Mouse (Mus musculus) forebrain, embryonic 11.5 days (tissue): ENCODE results near the gene Slc5a5. TPM values are rescaled to one million over a fixed set of nuclear protein-coding genes. Genes with fewer than 3 reads are reported as not detected.

Source experiments
- ATAC-seq: fragments of 200-750 bp; cut with Nextera tagmentation; replicated peaks from 2 replicates; pipeline ENCODE4 v1.8.0; 2017; ENCODE audit warnings: moderate TSS enrichment; ENCODE audit not compliant: low FRiP score
- DNase-seq: peaks from one replicate; pipeline ENCODE4 v3.0.0-alpha.2; 2017; ENCODE audit warnings: low spot score
- H3K27ac ChIP-seq: fragments of 300-500 bp; sonication (generic); 2 replicates; pipeline ENCODE4 v1.5.1; 2014; ENCODE audit warnings: low read depth, low read length
- H3K27me3 ChIP-seq: fragments of 300-500 bp; sonication (generic); 2 replicates; pipeline ENCODE4 v1.6.1; 2014; ENCODE audit warnings: mild to moderate bottlenecking, low read length, mixed read lengths; ENCODE audit not compliant: control insufficient read depth, insufficient read depth
- H3K36me3 ChIP-seq: fragments of 300-500 bp; sonication (generic); 2 replicates; pipeline ENCODE4 v1.6.1; 2014; ENCODE audit warnings: mild to moderate bottlenecking, low read length, moderate library complexity, mixed read lengths; ENCODE audit not compliant: control insufficient read depth, insufficient read depth
- H3K4me1 ChIP-seq: fragments of 300-500 bp; sonication (generic); replicated peaks from 2 replicates; pipeline ENCODE4 v1.6.1; 2014; ENCODE audit warnings: low read length, mixed read lengths; ENCODE audit not compliant: control insufficient read depth, insufficient read depth
- H3K4me2 ChIP-seq: fragments of 300-500 bp; sonication (generic); 2 replicates; pipeline ENCODE4 v1.6.1; 2014; ENCODE audit warnings: low read depth, mild to moderate bottlenecking, low read length, moderate library complexity, mixed read lengths; ENCODE audit not compliant: severe bottlenecking
- H3K4me3 ChIP-seq: fragments of 300-500 bp; sonication (generic); 2 replicates; pipeline ENCODE4 v1.5.1; 2014; ENCODE audit warnings: low read depth, low read length
- H3K9ac ChIP-seq: fragments of 300-500 bp; sonication (generic); 2 replicates; pipeline ENCODE4 v1.6.1; 2014; ENCODE audit warnings: low read length
- H3K9me3 ChIP-seq: fragments of 300-500 bp; sonication (generic); 2 replicates; pipeline ENCODE4 v1.6.1; 2016; ENCODE audit warnings: low read length, mixed read lengths; ENCODE audit not compliant: control insufficient read depth
- WGBS: fragments of 180-500 bp; shearing (Covaris S2); extraction: QIAGEN DNeasy Blood & Tissue Kit; methylation state at CpG from one replicate; pipeline ENCODE4 v1.1.7; 2014; 5-methylcytosine and 5-hydroxymethylcytosine counted together
- polyA plus RNA-seq: library from polyadenylated mRNA; unstranded; fragments of >200 nt; fragmentation: Nextera tagmentation; extraction: Ambion mirVana; gene quantifications from 2 replicates; pipeline ENCODE4 v1.2.1, GENCODE M21; 2014

Slc5a5 gene
- polyA plus RNA-seq, 1 experiment from 2014 or later, result 0.43 TPM

GRCm38 (mm10) chr8:70850947-70851346, 41.6 kb downstream of the Slc5a5 start:
- 85% methylated on average over 4 of the region's 4 CpGs for WGBS
- ATAC-seq, result no peak
- Histone ChIP-seq H3K9me3 (no peaks in the 10 kb centered on the region), H3K27ac (no peak overlapping the region), H3K36me3 (no peaks in the 10 kb centered on the region), H3K4me1 (no peaks in the 10 kb centered on the region), H3K9ac (no peak overlapping the region), H3K4me3 (no peak overlapping the region), H3K4me2 (no peak overlapping the region), H3K27me3 (no peaks in the 10 kb centered on the region; the same call in 1 of the 2 replicates)
- no peak for DNase-seq

- WGBS, result 76% methylated on average over 7 of the region's 7 CpGs
- H3K27ac ChIP-seq, result no peak overlapping the region
- DNase-seq (no peak), ATAC-seq (no peak)
- H3K9me3 ChIP-seq, result no peaks in the 10 kb centered on the region
- no peaks in the 10 kb centered on the region for H3K36me3 ChIP-seq
- no peaks in the 10 kb centered on the region for H3K27me3 ChIP-seq
- no peak overlapping the region for H3K9ac ChIP-seq
- no peak overlapping the region for H3K4me2 ChIP-seq
- no peak overlapping the region for H3K4me3 ChIP-seq
- no peaks in the 10 kb centered on the region for H3K4me1 ChIP-seq
Measured at GRCm38 (mm10) chr8:70850132-70850845, 42.3 kb downstream of the Slc5a5 start.

- Histone ChIP-seq H3K4me3 (no peak overlapping the region), H3K4me1 (no peaks in the 10 kb centered on the region), H3K36me3 (no peaks in the 10 kb centered on the region), H3K27ac (no peak overlapping the region), H3K9ac (no peak overlapping the region), H3K4me2 (no peak overlapping the region), H3K9me3 (no peaks in the 10 kb centered on the region), H3K27me3 (no peaks in the 10 kb centered on the region)
- WGBS, result 82% methylated on average over 3 of the region's 3 CpGs
- ATAC-seq (no peak), DNase-seq (no peak)
Measured at GRCm38 (mm10) chr8:70849333-70849990, 43.1 kb downstream of the Slc5a5 start.

- DNase-seq (peak; percentile 49), ATAC-seq (no peak)
- no peak overlapping the region for H3K27ac ChIP-seq
- H3K4me1 ChIP-seq, result no peaks in the 10 kb centered on the region
- no peaks in the 10 kb centered on the region for H3K27me3 ChIP-seq
- WGBS, result 47% methylated on average over 15 of the region's 15 CpGs
- H3K4me3 ChIP-seq, result no peak overlapping the region
- H3K9ac ChIP-seq, result no peak overlapping the region
- H3K4me2 ChIP-seq, result no peak overlapping the region
- H3K36me3 ChIP-seq, result no peaks in the 10 kb centered on the region
- H3K9me3 ChIP-seq, result no peaks in the 10 kb centered on the region
Measured at GRCm38 (mm10) chr8:70846371-70847154, 46.0 kb downstream of the Slc5a5 start.

GRCm38 (mm10) chr8:70845108-70845507, 47.4 kb downstream of the Slc5a5 start:
- H3K9me3 ChIP-seq, result no peaks in the 10 kb centered on the region
- H3K27ac ChIP-seq, result no peak overlapping the region
- H3K4me1 ChIP-seq, result 0 out of 2 replicates have a peak, but pooled peaks cover 2% of the 10 kb centered on the region
- H3K4me3 ChIP-seq, result no peak overlapping the region
- no peak for ATAC-seq
- no peaks in the 10 kb centered on the region for H3K27me3 ChIP-seq
- H3K4me2 ChIP-seq, result no peak overlapping the region
- 44% methylated on average over 5 of the region's 5 CpGs for WGBS
- no peaks in the 10 kb centered on the region for H3K36me3 ChIP-seq
- no peak overlapping the region for H3K9ac ChIP-seq
- DNase-seq, result no peak

GRCm38 (mm10) chr8:70844523-70844922, 48.0 kb downstream of the Slc5a5 start:
- H3K36me3 ChIP-seq, result no peaks in the 10 kb centered on the region
- peak; percentile 11; the same call in 1 of the 2 replicates for ATAC-seq
- 0 out of 2 replicates have a peak, but pooled peaks cover 2% of the 10 kb centered on the region for H3K4me1 ChIP-seq
- no peak overlapping the region for H3K9ac ChIP-seq
- no peaks in the 10 kb centered on the region for H3K9me3 ChIP-seq
- H3K27me3 ChIP-seq, result no peaks in the 10 kb centered on the region
- DNase-seq, result peak; percentile 96
- H3K4me3 ChIP-seq, result no peak overlapping the region
- no peak overlapping the region for H3K4me2 ChIP-seq
- H3K27ac ChIP-seq, result no peak overlapping the region
- 2% methylated on average over 6 of the region's 6 CpGs for WGBS

- 0 out of 2 replicates have a peak, but pooled peaks cover 2% of the 10 kb centered on the region for H3K4me1 ChIP-seq
- peak; percentile 46 for DNase-seq
- no peak overlapping the region for H3K4me3 ChIP-seq
- H3K9me3 ChIP-seq, result no peaks in the 10 kb centered on the region
- H3K36me3 ChIP-seq, result no peaks in the 10 kb centered on the region
- 90% methylated on average over 8 of the region's 8 CpGs for WGBS
- H3K9ac ChIP-seq, result no peak overlapping the region
- H3K27ac ChIP-seq, result peak overlapping the region; percentile 18; the same call in 1 of the 2 replicates
- H3K4me2 ChIP-seq, result no peak overlapping the region
- no peaks in the 10 kb centered on the region for H3K27me3 ChIP-seq
- no peak for ATAC-seq
Measured at GRCm38 (mm10) chr8:70843941-70844340, 48.6 kb downstream of the Slc5a5 start.

GRCm38 (mm10) chr8:70843214-70843773, 49.3 kb downstream of the Slc5a5 start:
- H3K27me3 ChIP-seq, result no peaks in the 10 kb centered on the region
- no peaks in the 10 kb centered on the region for H3K9me3 ChIP-seq
- ATAC-seq (no peak), DNase-seq (no peak)
- no peak overlapping the region for H3K4me2 ChIP-seq
- peak overlapping the region; percentile 7; the same call in 1 of the 2 replicates for H3K27ac ChIP-seq
- no peak overlapping the region for H3K4me3 ChIP-seq
- WGBS, result 83% methylated on average over 5 of the region's 5 CpGs
- H3K9ac ChIP-seq, result no peak overlapping the region; the same call in 1 of the 2 replicates
- no peaks in the 10 kb centered on the region for H3K36me3 ChIP-seq
- H3K4me1 ChIP-seq, result peaks cover 5% of the 10 kb centered on the region; the same call in 1 of the 2 replicates
